Mouse (Mus musculus) embryo, embryonic 11 days (tissue): ENCODE results near the gene Rps6ka3.
A peak's percentile ranks its signal among the peaks of the same experiment; 100 is the strongest.

Source experiments
- DNase-seq: peaks from one replicate; pipeline ENCODE4 v3.0.0-alpha.2; 2015

The Rps6ka3 gene

DNA sequence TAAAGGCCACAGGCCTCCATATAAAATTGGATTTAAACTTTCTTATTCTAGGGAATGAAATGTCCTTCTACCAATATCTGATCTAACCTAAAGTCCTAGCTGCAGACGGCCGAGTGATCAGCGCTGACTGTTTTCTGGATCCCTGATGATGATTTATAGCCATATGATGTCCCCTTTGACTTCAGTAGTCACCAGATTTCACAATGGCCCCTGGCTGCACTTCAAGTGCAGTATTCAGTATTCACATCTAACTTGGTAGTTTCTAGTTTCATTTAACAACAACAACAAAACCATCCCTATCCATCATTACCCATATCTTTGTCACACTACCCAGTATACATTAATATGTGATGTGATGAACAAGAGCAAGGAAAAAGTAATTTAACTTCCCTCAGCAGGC is 154.4 kb downstream of the Rps6ka3 start:
- DNase-seq: no peak

DNA sequence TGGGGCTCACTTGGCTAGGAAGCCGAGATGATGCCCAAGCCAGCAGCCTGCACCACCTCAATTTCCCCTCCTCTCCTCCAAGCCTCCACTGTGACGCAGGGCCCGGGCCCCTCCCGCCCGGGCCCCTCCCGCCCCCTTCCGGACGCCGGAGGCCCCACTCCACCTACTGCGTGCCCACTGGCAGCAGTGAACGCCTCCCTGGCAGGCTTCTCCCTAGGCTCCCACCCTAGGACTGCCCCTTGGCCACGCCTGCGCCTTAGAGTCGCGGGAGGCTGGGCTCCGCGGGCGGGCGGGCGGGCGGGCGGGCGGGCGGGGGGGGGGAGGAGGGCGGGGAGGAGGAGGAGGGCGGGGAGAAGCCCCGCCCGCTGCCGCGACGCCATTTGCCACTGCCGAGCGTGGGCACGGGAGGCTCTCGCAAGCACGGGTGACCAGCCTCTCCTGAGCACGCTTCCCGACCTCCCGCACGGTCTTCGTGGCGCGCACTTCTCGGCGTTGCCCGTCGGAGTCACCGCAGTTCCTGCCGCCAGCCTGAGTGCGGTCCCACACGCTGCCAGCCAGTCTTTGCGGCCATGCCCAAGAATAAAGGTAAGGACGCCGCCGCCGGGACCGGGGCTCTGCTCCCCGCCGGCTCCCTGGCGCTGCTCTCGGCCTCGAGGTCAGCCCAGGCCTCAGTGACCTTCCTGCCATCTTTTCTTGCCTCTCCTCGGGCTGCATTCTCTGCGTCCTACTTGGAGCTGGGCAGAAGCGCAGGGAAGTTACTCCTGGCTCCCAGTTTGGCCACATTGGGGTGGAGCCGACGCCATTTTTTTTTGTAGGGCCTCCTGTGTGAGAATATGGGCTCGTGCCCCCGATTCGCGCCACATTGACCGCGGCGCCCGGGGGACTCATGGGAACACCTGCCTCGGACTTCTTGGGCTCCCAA is 162.0 kb downstream of the Rps6ka3 start, which contains the start of gene Eif1ax:
Eif1ax (plus strand) TSS at position 348 of the 922 bp plus-strand sequence.
- DNase-seq: peak; percentile 88

DNA sequence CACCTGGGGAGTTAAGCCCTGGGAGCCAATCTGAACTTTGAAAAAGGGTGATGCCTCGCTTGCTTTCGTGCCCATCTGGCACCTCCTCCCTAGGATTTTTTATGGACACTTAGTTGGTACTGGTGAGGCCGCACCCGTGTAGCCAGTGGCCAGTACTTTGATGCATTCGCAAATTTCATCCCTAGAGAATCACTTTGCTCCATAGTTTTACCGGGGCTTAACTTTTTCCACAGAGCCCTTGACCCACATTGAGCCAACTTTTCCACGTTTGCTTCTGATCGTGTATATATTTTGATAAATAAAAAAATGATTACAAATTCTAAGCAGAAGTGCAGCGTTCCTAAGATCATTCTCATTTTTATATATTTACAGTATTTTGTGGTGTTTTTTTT is 162.6 kb downstream of the Rps6ka3 start:
- DNase-seq: no peak

DNA sequence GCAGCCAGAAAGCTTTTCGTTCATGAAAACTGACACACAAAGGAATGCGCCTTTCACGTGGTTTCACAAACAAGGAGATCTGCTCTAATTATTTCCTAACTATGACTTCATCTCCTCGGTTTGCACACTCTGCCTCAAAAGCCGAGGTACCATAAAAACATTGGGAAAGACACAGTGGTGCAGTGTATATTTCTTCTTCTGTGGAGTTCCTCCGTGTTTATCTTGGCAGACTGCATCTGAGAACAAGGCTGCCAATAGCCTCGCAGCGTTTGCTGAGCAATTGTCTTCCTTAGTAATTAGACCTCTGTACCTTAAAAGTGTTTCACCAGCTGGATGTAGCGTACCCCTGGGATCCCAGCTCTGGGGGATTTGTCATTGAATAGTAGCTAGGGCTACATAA is 177.0 kb downstream of the Rps6ka3 start:
- no peak for DNase-seq

DNA sequence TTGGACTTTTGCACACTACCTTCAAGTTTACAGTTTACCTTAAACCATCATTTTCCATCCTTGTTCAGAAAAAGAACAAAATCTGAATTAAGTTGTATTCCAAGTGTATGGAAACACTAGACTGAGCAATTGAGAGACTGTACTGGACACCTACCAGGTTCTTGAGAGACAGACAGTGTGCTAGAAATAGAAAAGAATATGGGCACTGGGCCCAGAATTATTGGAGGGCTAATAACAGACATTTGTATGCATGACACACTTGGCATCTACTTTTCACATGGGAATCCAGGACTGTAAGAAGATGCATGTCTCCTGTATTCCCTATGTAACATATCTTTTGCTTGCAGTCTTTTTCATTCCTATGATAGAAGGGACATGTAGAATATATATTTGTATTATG is 178.8 kb downstream of the Rps6ka3 start:
- DNase-seq: no peak

DNA sequence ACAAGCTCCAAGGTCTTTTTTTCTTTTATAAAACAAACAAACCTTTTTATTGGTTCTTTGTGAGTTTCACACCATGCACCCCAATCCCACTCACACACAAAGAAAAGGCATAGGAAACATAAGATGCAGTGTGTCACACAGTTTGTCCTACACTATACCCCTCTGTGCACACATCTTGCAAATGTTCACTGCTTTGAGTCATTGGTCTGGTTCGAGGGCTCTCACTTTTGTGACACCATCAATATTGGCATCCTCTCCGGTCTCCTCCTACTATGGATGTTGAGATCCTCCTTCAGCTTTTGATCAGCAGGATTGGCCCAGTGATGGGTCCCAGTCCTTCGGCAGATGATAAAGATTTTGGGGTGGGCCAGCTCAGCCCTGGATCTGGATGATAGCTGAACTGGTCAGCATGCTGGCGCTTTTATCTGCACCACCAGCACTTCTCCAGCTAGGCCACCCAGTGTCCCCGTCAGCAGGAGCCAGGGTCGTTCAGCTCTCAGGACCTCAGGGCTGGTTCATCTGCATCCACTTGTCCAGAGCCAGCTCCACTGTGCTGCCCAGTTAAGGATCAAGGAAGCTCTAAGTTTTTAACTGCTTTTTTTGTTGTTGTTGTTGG is 180.3 kb downstream of the Rps6ka3 start:
- no peak for DNase-seq

DNA sequence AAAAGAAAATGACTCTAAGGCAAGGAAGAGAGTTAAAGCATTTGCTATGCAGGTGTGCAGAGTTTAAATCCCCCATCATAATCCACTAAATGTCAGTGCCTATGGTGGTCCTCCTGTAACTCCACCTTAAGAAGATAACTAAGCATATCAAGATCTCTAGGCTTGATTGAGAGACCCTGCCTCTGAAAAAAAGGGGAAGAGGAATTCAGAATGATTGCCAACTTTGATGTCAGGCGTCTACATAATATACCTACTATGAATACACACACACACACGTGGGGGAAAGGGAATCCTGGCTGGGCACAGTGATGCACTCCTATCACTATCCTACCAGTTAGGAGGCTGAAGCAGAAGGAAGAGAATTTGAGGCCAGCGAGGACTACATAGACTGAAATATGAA is 181.1 kb downstream of the Rps6ka3 start:
- no peak for DNase-seq

DNA sequence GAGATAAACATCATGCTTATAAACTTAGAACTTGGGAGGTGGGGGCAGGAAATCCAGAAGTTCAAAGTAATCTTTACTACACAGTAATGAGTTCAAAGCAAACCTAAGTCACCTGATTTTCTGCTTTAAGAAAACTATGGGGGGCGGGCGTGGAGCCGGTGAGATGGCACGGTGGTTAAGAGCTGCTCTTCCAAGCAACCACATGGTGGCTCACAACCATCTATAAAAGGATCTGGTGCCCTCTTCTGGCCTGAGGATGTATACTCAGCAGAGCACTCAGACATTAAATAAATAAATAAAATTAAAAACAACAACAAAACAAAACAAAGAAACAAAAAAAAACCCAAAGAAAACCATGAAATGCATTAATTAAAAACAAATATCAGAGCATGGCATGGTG is 199.1 kb downstream of the Rps6ka3 start:
- DNase-seq: peak; percentile 50

DNA sequence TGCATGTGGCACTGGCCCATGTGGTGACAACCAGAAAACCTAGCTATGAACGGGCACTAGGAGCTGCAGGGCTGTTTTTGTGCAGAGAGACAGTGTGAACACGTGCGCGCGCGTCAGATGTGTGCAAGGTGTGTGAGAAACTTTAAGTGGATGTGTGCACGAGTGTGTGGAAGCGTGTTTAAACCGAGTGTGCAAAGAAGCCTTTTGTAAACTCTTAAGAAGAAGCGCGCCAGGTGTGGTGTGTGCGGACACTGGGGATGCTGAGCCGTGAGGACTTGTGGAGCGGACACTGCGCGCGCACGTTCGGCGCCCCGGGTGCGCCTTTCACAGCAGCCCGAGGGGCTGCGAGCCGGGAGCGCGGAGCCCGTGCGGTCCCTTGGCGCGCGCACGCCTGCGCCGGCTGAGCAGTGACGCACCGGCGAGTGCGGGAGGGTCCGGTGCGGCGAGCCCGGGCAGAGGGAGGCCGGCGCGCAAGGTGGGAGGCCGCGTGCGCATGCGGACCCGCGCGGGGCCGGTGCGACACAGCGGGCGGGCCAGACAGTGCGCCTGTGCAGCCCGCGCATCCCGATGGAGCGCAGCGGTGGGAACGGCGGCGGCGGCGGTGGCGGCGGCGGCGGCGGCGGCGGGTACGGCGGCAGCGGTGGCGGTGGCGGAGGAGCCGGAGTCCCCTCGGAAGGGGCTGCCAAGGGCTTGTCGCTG is 204.2 kb downstream of the Rps6ka3 start, which contains the start of gene Map7d2:
Map7d2 (plus strand) TSS at position 443 of the 699 bp plus-strand sequence.
- DNase-seq: peak; percentile 70

DNA sequence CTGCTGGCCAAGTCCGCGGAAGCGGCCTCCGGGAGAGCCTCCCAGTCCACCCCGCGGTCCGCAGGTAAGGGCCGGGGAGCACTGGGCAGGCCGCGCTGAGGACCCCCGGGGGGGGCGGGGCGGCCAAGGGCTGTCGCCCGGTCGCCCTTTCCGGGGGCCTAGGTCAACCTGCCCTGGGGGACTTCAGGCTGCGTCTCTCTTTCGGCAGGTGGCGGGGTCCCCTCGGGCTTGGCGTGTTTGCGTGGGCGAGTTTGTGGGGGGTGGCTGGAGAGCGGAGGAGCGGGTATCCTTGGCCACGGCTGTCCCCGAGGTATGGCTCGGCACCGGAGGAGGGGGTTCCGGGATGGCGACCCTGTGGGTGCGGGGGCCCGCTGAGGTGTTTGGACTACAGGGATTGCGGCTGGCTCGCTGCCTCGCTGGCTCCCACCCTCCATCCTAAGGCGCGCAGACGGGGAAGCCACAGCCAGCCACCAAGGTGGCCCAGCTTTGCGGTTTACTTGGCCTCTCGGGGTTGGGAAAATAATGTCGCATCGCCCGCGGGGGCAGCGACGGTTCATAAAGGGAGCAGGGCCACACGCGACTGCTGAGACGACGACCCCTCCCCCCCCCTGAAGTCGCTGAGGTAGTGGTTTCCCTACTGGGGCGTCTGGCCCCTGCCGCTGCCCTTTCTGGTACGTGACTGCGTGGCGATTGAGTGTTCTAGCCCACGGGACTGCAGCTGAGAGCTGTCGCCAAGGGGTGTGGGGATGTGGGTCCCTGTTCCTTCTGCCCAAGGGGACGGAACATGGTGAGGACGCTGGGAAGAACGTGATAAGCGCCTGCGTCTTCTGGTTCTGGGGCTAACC is 204.9 kb downstream of the Rps6ka3 start:
- DNase-seq: peak; percentile 31
